Mouse (Mus musculus) right cerebral cortex, adult 2 months (tissue): ENCODE measurements around the gene Tnp2.

Experiments used
- DNase-seq, 2 experiments: peaks; one replicate each; pipeline ENCODE4 v3.0.0; 2021 to 2022; ENCODE audit warnings: low spot score in 2 of 2

Tnp2 gene

DNA sequence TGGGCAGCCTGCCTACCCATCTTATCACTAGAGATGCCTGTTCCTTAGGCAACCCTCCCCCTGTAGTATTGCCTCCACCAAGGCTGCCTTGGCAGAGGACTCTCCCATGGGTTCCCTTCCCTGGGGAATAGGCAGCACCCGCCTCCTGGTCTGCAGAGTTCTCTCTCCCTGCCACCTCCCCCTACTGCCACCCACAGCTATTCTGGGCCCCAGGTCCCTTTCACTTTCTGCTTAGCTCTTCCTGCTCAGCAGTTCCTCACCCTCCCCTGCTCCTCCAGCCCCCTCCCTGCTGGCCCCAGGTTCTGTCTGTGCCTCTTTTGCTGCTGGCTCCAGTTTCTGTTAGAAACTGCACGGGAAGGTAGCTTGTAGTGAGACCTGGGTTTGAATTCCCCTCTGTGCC lies 18.8 kb downstream of the Tnp2 start:
- peak; percentile 27 to 35 for DNase-seq

DNA sequence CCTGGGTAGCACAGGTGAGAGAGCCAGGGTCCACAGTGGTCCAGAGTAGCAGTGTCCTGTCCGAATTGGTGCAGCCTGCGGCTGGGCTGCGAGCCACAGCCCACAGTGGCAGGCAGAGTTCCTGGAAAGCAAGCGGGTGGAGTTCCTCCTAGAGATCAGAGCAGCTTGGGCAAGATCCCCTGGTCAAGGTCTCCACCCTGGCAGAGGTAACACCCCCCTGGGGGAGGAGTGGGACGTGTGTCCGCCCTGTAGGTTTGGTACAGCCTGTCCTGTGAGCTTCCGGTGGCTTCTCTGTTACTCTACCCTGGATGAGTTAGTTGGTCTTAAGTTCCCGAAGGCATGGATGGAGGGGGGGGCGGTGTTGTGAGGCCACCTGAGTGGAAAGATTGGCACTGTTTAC lies 19.6 kb downstream of the Tnp2 start:
- DNase-seq = no peak

DNA sequence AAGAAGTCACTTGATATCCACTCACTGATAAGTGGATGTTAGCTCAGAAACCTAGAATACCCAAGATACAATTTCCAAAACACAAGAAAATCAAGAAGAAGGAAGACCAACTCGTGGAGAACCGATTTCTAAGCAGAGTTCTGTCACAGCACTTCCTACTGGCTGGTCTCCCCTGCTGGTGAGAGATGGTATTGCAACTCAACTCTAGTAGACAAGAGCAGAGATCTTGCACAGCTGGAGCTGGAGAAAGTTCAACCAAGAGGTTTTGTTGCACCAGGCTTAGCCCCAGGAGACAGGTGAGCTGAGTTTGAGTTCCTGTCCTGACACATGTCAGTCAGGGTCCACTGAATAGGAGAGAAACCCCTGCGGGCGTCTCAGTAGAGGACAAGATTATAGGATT lies 21.3 kb downstream of the Tnp2 start:
- peak; percentile 69 to 72 for DNase-seq

DNA sequence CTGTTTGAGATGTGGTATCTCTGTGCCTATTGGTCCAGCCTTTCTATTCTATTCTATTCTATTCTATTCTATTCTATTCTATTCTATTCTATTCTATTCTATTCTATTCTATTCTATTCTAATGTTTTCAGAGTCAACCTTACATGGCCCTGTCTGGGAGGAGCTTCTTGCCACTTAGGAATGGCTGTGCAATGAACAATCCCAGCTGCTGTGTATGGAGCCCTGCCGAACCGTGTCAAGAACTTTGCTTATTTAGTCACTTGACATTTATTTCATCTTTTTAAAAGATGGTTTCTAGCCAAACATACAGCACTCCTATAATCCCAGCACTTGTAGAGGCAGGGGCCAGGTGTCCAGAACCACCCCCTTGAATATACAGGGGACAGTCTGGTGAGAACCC lies 24.1 kb downstream of the Tnp2 start:
- DNase-seq = no peak

DNA sequence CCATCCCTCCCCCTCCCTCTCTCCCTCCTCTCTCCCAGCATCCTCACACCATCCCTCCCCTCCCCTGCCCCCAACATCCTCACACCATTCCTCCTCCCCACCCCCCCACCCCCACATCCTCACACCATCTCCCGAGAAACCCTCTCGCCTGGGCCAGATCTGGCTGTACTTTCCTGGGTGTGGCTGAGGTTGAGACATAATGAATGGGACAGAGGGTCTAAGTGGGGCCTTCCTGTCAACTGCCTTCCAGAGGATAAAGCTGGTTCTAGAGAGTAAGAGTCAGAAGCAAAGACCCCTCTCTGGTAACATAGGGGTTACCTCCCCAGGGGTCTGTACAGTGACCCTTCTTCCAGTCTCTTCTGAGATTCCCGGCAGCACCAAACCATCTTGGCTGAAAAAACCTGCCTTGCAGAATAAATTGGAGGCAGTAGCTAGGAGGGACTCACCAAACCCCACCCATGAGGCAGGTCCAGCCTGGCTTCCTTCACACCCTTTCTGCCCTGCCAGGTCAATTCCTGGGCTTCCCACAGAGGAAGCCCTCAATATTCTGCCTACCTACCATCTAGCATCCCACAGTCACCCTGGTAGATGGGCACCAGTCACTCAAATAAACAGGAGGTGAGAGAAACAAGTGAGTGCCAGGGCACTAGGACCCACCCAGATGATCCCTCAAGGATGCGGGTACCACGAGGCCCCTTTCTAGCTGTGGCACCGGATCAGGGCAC lies 24.8 kb downstream of the Tnp2 start:
- no peak for DNase-seq

DNA sequence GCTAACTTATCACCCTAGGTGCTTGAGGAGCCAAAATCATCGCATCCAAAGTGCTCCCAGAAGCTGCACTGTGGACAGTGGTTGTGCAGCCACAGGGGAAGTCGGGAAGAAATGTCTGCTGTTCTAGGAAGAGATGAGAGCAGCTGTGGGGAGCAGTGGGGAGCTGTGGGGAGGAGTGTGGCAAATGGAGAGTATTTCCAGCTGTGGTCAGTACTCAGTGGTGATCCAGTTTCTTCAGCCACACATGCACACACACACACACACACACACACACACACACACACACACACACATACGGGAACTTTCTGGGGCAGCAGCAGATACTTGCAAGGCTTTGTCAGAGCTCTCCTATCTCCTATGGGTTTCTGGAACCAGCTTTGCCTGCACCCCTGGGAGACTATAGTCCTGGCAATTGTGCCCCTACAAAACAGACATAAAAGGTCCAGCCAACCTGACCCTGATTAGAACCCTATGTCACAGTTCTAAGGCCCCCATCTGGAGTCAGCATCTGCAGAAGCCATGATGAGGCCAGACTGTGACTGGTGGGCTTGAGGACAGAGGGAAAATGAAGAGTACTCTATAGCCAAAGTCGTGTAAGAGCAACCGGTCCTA lies 25.8 kb downstream of the Tnp2 start:
- DNase-seq = no peak

DNA sequence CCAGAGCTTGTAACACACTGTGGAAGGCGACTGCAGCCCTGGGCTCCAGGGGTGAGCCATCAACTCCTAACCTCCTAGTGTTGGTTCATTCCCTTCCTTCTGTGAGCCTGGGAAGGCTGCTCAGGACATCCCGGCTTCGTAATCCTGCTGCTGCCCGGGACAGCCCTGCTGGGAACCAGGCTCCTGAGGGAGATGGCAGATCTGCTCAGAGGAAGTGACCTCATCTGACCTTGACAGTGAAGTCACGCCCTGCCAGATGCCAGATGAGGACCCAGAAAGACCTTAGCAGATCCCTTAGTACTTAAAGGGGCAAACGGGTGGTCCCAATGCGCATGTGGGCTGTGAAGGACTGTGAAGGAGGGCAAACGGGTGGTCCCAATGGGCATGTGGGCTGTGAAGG lies 27.3 kb downstream of the Tnp2 start:
- DNase-seq = no peak

DNA sequence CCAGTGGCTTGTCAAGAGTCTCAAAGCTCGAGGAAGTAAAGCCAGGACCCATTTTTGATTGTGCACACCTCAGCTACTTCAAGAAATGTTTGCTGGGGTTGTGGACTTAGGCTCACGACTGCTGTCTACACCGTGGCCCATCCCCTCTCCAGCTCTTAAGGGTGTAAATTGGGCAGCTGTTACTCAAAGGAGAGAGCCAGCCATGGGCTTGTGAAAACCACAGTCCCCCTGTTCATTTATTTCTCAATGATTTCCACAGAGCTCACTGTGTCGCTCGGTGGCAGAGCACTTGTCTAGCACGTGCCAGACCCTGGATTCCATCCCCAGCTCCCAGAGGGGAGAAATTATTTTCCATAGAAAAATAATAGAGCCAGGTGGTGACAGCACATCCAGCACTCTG lies 32.3 kb downstream of the Tnp2 start:
- DNase-seq = no peak

DNA sequence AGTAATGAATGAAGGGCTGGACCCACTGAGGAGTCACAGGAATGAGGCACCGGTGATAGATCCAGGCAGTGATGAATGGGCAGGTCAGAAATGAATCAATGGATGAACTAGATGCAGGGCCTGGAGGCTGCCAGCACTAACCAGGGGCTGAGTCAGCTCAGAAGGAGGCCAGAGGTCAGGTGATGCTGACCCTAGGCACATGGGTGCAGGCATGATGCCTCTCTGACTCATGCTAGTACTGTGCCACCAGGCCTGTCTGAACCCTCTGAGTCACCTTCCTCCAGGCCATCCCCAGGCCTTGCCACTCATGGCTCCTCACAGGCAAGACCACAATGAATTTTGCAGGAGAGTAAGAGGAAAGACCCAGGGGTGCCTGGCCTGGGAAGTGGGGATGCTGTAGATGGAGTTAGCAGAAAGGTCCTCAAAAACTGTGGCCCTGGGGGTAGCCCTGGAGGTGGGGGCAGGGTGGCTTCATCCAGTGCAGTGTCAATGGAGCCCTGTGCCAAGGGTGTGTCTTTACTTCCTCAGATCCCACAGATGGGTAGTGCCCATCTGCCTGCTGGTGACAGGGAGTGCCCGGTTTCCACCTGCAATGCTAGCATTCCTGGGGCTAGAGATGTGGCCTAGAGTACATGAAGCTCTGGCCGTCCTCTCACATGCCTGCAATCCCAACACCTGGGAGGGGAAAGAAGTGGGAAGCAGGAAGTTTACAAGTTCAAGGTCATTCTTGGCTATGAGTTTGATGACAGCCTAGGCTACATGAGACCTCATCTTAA lies 33.8 kb downstream of the Tnp2 start:
- no peak for DNase-seq

DNA sequence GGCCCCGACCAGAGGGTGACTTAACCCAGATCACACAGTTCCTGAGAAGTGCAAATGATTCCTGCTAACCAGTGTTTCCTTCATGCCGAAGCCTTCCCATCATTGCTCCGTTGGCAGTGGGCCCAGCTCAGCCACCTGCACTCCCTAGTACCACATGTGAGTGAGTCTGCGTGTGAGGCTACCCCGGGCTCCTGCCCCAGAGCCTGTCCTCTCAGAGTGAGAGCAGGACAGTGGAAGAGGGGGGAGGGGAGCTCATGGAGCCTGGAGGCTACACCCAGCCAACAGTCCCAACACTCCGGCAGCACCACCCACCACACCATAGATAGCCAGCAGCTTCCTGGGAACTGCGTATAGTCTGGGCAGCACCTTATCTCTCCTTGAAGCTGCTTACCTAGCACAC lies 38.6 kb downstream of the Tnp2 start:
- DNase-seq = peak; percentile 39 to 41

DNA sequence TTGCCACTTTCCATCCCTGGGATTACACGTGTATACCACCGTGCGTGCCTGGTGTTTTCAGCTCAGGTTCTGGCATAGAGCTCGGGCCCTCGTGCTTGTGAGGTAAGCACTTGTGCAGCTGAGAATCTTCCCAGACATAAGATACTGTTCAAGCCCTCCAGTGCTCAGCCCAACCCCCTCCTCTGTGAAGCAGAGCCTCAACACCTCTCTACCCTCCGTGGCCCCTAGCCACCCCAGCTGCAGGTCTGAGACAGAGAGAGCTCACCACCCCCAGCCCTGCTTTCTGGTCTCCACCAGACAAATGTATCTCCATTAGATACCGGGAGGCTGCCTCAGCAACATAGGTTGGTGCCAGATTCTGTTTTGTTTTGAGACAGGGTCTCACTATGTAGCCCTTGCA lies 39.2 kb downstream of the Tnp2 start:
- DNase-seq = no peak

DNA sequence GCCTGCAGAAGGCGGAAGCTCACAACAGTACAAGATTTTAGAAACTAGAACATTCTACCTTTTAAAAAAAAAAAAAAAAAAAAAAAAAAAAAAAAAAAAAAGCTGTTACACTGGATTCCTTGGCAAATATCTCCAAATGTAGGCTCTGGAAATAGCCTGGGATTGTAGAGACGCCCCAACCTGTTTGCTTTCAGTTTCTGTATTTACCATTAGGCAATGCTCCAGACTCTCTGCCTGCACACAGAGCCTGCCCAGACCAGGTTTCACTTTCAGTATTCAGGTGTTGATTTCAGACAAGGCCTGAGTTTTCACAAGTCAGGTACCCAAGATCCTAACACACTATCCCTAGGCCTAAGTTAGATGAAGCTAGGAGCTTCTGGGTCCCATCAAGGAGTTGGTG lies 47.4 kb downstream of the Tnp2 start:
- no peak for DNase-seq

DNA sequence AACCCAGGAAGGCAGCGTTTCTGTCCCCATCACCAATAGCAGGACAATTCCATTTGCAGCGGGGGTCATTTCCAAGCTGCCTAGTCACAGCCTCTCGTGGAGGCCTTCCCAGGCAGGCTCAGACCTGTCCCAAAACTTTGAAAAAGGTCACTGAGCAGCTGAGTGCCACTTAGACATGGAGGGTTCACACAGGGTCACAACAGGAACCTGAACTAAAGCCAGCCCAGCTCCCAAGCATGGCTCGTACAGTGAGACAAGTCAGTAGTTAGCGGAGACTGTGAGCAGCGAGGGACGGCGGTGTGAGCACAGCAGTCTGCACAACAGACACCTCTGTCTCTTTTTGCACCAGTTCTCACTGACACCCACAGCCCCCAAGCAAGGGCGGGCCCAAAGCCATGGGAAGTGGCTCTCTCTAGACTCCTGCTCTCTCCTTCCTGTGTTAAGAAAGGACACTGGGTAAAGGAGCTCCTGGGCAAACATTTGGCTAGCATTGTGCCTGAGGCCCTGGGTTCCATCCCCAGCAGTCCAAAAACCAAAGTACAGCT lies 48.5 kb downstream of the Tnp2 start:
- no peak for DNase-seq

DNA sequence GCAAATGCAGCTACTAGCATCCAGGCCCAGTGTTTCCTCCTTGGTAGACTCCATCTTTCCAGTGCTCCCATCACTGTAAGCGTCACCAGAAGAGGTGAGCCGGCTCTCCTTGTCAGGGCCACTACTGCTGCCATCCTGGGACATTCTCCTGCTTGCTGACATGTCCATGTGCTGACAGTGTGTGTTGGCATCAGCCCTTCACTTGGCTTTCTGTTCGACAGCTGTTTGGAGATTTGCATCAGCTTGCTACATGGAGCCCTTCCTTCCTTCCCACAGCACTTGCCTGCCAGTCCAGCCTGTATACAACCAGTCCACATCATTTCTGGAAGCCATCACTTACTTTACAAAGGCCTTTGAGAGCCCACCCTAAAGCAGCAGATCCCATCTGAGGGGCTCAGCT lies 49.6 kb downstream of the Tnp2 start:
- no peak for DNase-seq
